Mouse (Mus musculus): Measurements from ENCODE around the gene Atat1. TPM values are rescaled to one million over a fixed set of nuclear protein-coding genes. Genes with fewer than 3 reads are reported as not detected.

Atat1 gene
- polyA plus RNA-seq, 1 experiment = 56.1 TPM

DNA sequence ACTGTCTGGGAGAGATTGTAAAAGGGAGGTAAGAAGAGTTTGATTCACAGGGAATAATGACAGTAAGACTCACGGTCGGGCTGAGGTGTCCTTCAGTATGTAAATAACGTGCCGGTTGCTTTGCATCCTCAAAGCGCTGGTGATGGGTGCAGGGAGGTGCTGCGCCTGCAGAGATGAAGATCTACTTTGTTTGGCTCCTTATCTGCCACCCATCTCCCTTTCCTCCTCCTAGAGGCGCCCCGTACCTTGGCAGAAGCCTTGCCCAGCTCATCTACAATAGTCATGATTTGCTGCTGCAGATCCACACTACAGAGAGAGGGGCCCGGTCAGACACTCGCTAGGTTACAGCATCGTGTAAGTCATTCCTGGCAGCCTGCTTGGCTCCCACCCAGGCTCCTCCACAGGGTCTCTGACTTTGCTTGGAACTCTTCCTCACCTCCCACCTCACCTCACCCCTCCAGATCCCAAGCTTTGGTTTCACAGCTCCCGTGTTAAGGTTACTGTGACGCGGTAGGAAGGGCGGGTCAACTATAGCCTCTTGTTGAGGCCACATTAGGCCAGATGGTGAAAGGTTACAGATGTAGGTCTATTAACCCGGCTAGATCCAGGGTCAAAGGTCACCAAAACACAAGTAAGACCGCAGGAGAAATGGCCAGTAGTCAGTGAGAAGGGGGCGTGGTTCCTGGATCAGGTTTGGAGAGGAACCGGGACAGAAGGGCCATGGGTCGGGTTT, 523 bp downstream of the Atat1 start:
- Histone ChIP-seq H3K27ac (ENCODE audit: insufficient read depth, low read depth, low read length) (peak overlapping the region; percentile 85), H3K27me3 (ENCODE audit: control insufficient read depth, insufficient read depth, low read length) (no peaks in the 10 kb centered on the region), H3K36me3 (ENCODE audit: control insufficient read depth, insufficient read depth, low read length) (peaks cover 26% of the 10 kb centered on the region), H3K4me1 (ENCODE audit: control insufficient read depth, insufficient read depth, insufficient read length, low read length) (peaks cover 3% of the 10 kb centered on the region; the same call in 1 of the 2 replicates), H3K4me3 (ENCODE audit: low read depth, low read length) (peak overlapping the region; percentile 86)
- TF ChIP-seq POLR2A (IDR thresholded peaks at IDR 0.05; ENCODE audit: low read depth, low read length) (no peak), CTCF (IDR thresholded peaks at IDR 0.05; ENCODE audit: extremely low read depth, insufficient read length, insufficient replicate concordance, low read depth, low read length) (no peak)
- WGBS = 14% methylated on average over 20 of the region's 20 CpGs

DNA sequence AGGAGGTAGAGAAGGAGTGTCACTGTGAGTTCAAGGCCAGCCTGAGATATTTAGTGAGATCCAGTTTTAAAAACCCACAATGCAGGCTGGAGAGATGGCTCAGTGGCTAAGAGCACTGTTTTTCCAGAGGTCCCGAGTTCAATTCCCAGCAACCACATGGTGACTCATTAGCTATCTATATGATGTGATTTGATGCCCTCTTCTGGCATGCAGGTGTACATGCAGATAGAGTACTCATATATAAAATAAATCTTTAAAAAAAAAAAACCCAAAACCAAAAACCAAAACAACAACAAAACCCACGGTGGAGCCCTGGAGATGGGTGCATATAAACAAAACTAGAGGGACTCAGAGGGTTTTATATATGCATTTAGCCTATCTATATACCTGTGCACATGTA, 2.3 kb downstream of the Atat1 start:
- 54% methylated on average over 2 of the region's 2 CpGs for WGBS
- H3K36me3 ChIP-seq (ENCODE audit: control insufficient read depth, insufficient read depth, low read length) = peaks cover 25% of the 10 kb centered on the region
- H3K27ac ChIP-seq (ENCODE audit: insufficient read depth, low read depth, low read length) = no peak overlapping the region

DNA sequence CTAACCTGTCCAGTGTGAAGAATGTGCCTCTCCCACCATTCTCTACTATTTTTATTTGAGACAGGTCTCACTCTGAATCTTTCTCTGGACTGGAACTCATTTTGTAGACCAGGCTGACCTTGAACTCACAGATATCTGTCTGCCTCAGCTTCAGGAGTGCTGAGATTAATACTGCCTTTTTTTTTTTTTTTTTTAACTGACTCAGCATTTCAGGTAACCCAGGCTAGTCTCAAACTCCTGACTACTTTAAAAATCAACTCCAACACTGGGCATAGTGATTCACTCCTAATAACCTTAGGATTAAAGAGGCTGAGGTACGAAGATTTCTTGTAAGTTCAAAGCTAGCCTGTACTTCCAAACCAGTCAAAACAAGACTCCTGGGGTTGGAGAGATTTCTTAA, 4.3 kb downstream of the Atat1 start:
- Histone ChIP-seq H3K4me1 (ENCODE audit: control insufficient read depth, insufficient read depth, insufficient read length, low read length) (peaks cover 3% of the 10 kb centered on the region; the same call in 1 of the 2 replicates), H3K27ac (ENCODE audit: insufficient read depth, low read depth, low read length) (no peak overlapping the region), H3K4me3 (ENCODE audit: low read depth, low read length) (no peak overlapping the region), H3K27me3 (ENCODE audit: control insufficient read depth, insufficient read depth, low read length) (no peaks in the 10 kb centered on the region), H3K36me3 (ENCODE audit: control insufficient read depth, insufficient read depth, low read length) (peaks cover 16% of the 10 kb centered on the region)
- 91% methylated on average over 1 of the region's 1 CpGs for WGBS
- TF ChIP-seq CTCF (IDR thresholded peaks at IDR 0.05; ENCODE audit: extremely low read depth, insufficient read length, insufficient replicate concordance, low read depth, low read length) (no peak), POLR2A (IDR thresholded peaks at IDR 0.05; ENCODE audit: low read depth, low read length) (no peak)

More for the DNA sequence above, 2.3 kb downstream of the Atat1 start:
- Histone ChIP-seq H3K27me3 (ENCODE audit: control insufficient read depth, insufficient read depth, low read length) (no peaks in the 10 kb centered on the region), H3K4me3 (ENCODE audit: low read depth, low read length) (no peak overlapping the region), H3K4me1 (ENCODE audit: control insufficient read depth, insufficient read depth, insufficient read length, low read length) (peaks cover 3% of the 10 kb centered on the region; the same call in 1 of the 2 replicates)
- TF ChIP-seq POLR2A (IDR thresholded peaks at IDR 0.05; ENCODE audit: low read depth, low read length) (no peak), CTCF (IDR thresholded peaks at IDR 0.05; ENCODE audit: extremely low read depth, insufficient read length, insufficient replicate concordance, low read depth, low read length) (no peak)

DNA sequence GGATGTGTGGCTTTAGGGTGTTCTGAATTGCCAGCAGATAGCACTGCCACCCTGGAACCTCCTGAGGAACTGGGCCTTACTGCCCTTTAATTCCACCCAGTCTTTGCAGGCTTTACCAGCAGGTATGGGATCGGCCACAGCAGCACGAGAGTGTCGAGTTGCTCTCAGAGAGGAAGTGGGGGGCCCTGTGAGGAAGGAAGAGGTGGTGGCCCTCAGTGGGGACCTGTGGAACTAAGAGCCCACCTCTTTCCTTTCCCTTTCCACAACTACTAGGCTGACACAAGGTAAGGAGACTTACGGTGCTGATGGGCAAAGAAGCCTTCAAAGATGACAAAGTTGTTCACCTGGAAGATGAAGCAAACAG, 5.9 kb downstream of the Atat1 start:
- H3K4me1 ChIP-seq (ENCODE audit: control insufficient read depth, insufficient read depth, insufficient read length, low read length) = no peaks in the 10 kb centered on the region
- H3K36me3 ChIP-seq (ENCODE audit: control insufficient read depth, insufficient read depth, low read length) = peaks cover 16% of the 10 kb centered on the region
- H3K27ac ChIP-seq (ENCODE audit: insufficient read depth, low read depth, low read length) = no peak overlapping the region
- H3K4me3 ChIP-seq (ENCODE audit: low read depth, low read length) = no peak overlapping the region
- no peaks in the 10 kb centered on the region for H3K27me3 ChIP-seq (ENCODE audit: control insufficient read depth, insufficient read depth, low read length)
- WGBS = 75% methylated on average over 4 of the region's 4 CpGs
- TF ChIP-seq CTCF (IDR thresholded peaks at IDR 0.05; ENCODE audit: extremely low read depth, insufficient read length, insufficient replicate concordance, low read depth, low read length) (no peak), POLR2A (IDR thresholded peaks at IDR 0.05; ENCODE audit: low read depth, low read length) (no peak)

DNA sequence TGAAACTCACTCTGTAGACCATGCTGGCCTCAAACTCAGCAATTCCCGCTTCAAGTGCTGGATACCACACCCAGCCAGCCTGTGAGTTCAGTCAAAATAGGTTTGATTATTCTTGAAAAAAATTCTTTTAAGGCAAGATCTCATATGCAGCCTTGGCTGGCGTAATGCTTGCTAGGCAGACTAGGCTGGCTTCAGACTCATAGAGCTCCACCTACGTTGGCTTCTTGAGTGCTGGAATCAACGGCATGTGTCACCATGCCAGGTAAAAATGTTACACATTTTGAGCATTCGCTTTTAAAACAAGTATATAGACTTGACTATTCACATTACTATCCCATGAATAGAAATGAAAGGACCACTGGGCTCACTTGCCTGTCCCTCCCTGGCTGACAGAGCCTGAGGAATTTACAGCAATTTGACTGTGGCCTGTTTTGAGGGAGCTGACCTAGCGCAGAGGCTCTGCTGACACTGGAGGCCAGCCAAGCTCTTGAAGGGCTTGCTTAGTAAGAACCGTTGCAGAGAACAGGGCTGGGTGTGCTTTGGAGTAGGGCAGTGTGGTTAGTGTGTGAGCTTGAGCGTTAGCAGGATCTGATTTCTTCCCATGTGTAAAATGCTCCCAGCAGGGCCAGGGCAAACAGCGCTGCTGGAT, 6.4 kb downstream of the Atat1 start:
- Histone ChIP-seq H3K4me1 (ENCODE audit: control insufficient read depth, insufficient read depth, insufficient read length, low read length) (no peaks in the 10 kb centered on the region), H3K27me3 (ENCODE audit: control insufficient read depth, insufficient read depth, low read length) (no peaks in the 10 kb centered on the region), H3K27ac (ENCODE audit: insufficient read depth, low read depth, low read length) (no peak overlapping the region), H3K36me3 (ENCODE audit: control insufficient read depth, insufficient read depth, low read length) (peaks cover 15% of the 10 kb centered on the region), H3K4me3 (ENCODE audit: low read depth, low read length) (no peak overlapping the region)
- TF ChIP-seq POLR2A (IDR thresholded peaks at IDR 0.05; ENCODE audit: low read depth, low read length) (no peak), CTCF (IDR thresholded peaks at IDR 0.05; ENCODE audit: extremely low read depth, insufficient read length, insufficient replicate concordance, low read depth, low read length) (no peak)
- 82% methylated on average over 9 of the region's 9 CpGs for WGBS

DNA sequence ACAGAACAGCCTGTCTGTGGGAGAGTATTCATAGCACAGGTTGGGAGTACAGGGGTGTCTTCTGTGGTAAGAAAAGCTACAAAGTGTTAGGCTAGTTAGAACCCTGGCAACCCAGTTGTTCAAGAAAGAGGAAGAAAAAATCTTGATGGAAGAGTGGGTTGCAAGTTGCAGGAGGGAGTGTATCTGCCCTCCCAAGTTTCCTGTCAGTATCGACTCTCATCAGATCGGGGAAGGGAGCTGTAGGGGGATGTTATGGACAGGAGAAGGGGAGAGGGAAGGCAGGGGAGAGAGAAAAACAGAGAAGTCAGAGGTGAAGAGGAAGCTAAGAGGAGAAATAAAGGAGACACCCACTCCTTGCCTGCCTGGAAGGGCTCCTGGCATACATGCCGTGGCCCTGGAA, 9.2 kb downstream of the Atat1 start:
- Histone ChIP-seq H3K4me1 (ENCODE audit: control insufficient read depth, insufficient read depth, insufficient read length, low read length) (peaks cover 7% of the 10 kb centered on the region), H3K4me3 (ENCODE audit: low read depth, low read length) (no peak overlapping the region), H3K27me3 (ENCODE audit: control insufficient read depth, insufficient read depth, low read length) (no peaks in the 10 kb centered on the region), H3K27ac (ENCODE audit: insufficient read depth, low read depth, low read length) (no peak overlapping the region), H3K36me3 (ENCODE audit: control insufficient read depth, insufficient read depth, low read length) (peaks cover 11% of the 10 kb centered on the region)
- no peak for TF ChIP-seq CTCF (IDR thresholded peaks at IDR 0.05; ENCODE audit: extremely low read depth, insufficient read length, insufficient replicate concordance, low read depth, low read length)
- 88% methylated on average over 3 of the region's 3 CpGs for WGBS

All from small intestine, adult 2 months (tissue).